Mouse (Mus musculus): ENCODE measurements around the gene Gpx4. TPM values are rescaled to one million over a fixed set of nuclear protein-coding genes. Genes with fewer than 3 reads are reported as not detected.

The Gpx4 gene
- total RNA-seq, 2 experiments from 2014 or later = 494 to 526 TPM

DNA sequence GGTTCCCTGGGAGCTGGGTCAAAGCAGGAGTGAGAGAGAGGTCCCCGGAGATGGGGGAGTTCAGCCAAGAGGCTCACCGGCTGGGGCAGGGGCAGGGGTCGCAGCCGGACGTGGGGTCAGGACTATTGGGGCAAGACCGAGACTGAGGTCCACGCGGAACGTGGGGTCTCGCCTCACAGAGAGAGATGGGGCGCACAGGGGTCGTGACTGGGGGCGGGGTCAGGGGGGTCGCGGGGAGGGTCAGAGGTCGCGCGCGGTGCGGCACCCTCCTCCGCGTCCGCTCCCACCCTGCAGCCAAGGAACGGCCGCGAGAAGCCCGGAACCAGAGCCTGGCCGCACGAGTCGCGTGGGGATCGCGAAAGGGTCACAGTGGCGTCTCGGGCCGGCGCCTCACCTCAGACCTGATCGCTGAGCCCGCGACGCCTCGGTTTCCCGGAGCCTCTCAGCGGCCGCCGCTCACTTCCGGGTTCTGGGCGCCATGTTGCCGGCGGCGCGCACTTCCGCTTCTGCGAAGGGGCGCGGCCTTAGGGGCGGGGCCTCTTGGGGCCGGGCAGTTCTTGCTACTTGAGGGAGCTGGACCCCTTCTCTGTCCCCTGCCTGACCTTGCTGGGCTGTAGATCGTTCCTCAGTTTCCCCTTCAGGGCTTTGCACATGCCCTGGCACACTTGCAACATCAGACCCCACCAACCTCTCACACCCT lies 55.4 kb downstream of the Gpx4 start:
- no peak for TF ChIP-seq CTCF (IDR thresholded peaks at IDR 0.05)
- Histone ChIP-seq H3K27ac (peak overlapping the region; percentile 93), H3K4me3 (peak overlapping the region; percentile 98)
- intact Hi-C loops (cut with DNase I) = no loop called here
- peak; percentile 82 to 85 for DNase-seq (ENCODE audit: extremely low spot score in 1 of 2, low spot score in 2 of 2)

DNA sequence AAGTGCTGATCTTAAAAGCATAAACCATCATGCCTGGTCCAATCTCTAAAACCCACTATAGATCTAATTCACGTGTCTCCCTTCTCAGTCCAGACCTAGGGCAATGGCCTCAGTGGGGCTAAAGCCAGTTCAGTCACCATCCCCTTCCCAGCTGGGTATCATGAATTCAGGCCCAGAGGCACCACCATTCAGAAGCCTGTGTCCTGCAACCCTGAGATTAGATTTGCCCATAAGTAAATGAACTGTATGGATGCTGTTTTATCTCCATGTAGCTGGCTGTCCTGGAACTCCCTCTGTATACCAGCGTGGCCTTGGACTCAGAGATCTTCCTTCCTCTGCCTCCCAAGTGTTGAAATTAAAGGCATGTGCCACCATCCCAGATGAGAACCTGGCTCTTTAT lies 56.1 kb downstream of the Gpx4 start:
- Histone ChIP-seq H3K27ac (peak overlapping the region; percentile 93), H3K4me3 (no peak overlapping the region)
- no peak for DNase-seq (ENCODE audit: extremely low spot score in 1 of 2, low spot score in 2 of 2)
- intact Hi-C loops (cut with DNase I) = no loop called here
- no peak for TF ChIP-seq CTCF (IDR thresholded peaks at IDR 0.05)

GRCm38 (mm10) chr10:80104181-80104580 lies 57.2 kb downstream of the Gpx4 start:
- Histone ChIP-seq H3K27ac (no peak overlapping the region), H3K4me3 (no peak overlapping the region)
- TF ChIP-seq CTCF (IDR thresholded peaks at IDR 0.05) = no peak
- intact Hi-C loops (cut with DNase I) = no loop called here
- DNase-seq (ENCODE audit: extremely low spot score in 1 of 2, low spot score in 2 of 2) = no peak

- DNase-seq (ENCODE audit: extremely low spot score in 1 of 2, low spot score in 2 of 2) = no peak
- no peak for TF ChIP-seq CTCF (IDR thresholded peaks at IDR 0.05)
- Histone ChIP-seq H3K27ac (no peak within 1 kb of the TSS), H3K4me3 (no peak within 1 kb of the TSS)
- intact Hi-C loops (cut with DNase I) = no loop called here
Observed at GRCm38 (mm10) chr10:80105460-80105859, 58.5 kb downstream of the Gpx4 start, which contains the start of gene Sbno2. Gene Sbno2 (minus strand): TSS chr10:80105571.

DNA sequence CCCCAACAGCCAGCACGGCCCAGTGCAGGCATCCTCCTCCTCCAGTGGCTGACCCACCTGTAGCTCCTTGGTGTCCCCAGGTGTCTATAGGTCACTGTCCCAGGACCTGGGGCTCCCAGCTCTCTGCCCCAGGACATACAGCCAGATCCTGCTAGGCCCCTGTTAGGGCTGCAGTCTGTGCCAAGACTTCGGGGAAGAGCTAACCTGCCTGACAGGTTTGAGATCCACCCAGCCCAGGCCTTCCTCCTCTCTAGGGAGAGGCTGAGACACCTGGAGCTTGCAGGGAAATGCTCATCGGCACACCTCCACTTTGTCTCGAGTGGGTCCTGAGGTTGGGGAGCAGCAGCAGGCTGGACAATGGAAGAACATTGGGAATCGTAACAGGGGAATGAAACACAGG lies 59.0 kb downstream of the Gpx4 start:
- Histone ChIP-seq H3K27ac (no peak overlapping the region), H3K4me3 (no peak overlapping the region)
- TF ChIP-seq CTCF (IDR thresholded peaks at IDR 0.05) = no peak
- intact Hi-C loops (cut with DNase I) = no loop called here
- no peak for DNase-seq (ENCODE audit: extremely low spot score in 1 of 2, low spot score in 2 of 2)

Other genes with a start within 250 kb of the Gpx4 start
- under 1 TPM; 0.59 to 0.89 TPM for gene Misp, start 226.2 kb upstream of the Gpx4 start, total RNA-seq (2021)
- gene Ptbp1, start 192.7 kb upstream of the Gpx4 start, total RNA-seq (2021) = 10 to 100 TPM; 55.5 to 61.7 TPM
- 1 to 10 TPM; 1.7 to 2.6 TPM for gene Prtn3, start 172.7 kb upstream of the Gpx4 start, total RNA-seq (2021)
- gene Plppr3, start 172.5 kb upstream of the Gpx4 start, total RNA-seq (2021) = 10 to 100 TPM; 51.8 to 63.0 TPM
- not detected for gene Elane, start 160.9 kb upstream of the Gpx4 start, total RNA-seq (2021)
- not detected for gene Cfd, start 156.3 kb upstream of the Gpx4 start, total RNA-seq (2021)
- 10 to 100 TPM; 55.3 to 55.5 TPM for gene Med16, start 138.2 kb upstream of the Gpx4 start, total RNA-seq (2021)
- gene Gm26602, start 136.3 kb upstream of the Gpx4 start, total RNA-seq (2021) = not detected
- gene Kiss1r, start 130.2 kb upstream of the Gpx4 start, total RNA-seq (2021) = 1 to 10 TPM; 6.6 to 9.1 TPM
- 100 to 1,000 TPM; 318 to 346 TPM for gene R3hdm4, start 126.0 kb upstream of the Gpx4 start, total RNA-seq (2021)
- 1 to 10 TPM; 5.7 to 10.0 TPM for gene Arid3a, start 120.1 kb upstream of the Gpx4 start, total RNA-seq (2021)
- gene Wdr18, start 87.0 kb upstream of the Gpx4 start, total RNA-seq (2021) = 10 to 100 TPM; 45.4 to 49.4 TPM
- gene Grin3b, start 76.5 kb upstream of the Gpx4 start, total RNA-seq (2021) = under 1 TPM; 0.14 to 0.20 TPM
- 100 to 1,000 TPM; 122 to 126 TPM for gene Tmem259, start 62.8 kb upstream of the Gpx4 start, total RNA-seq (2021)
- gene Cnn2, start 58.6 kb upstream of the Gpx4 start, total RNA-seq (2021) = 1 to 10 TPM; 5.6 to 8.0 TPM
- 10 to 100 TPM; 13.5 to 13.8 TPM for gene Abca7, start 50.7 kb upstream of the Gpx4 start, total RNA-seq (2021)
- gene Arhgap45, start 30.5 kb upstream of the Gpx4 start, total RNA-seq (2021) = 1 to 10 TPM; 3.5 TPM
- 10 to 100 TPM; 73.0 to 76.0 TPM for gene Polr2e, start 7.4 kb upstream of the Gpx4 start, total RNA-seq (2021)
- 10 to 100 TPM; 21.4 to 22.1 TPM for gene Sbno2, start 58.4 kb downstream of the Gpx4 start, total RNA-seq (2021)
- 100 to 1,000 TPM; 102 to 106 TPM for gene Stk11, start 68.6 kb downstream of the Gpx4 start, total RNA-seq (2021)
- gene Atp5d, start 91.5 kb downstream of the Gpx4 start, total RNA-seq (2021) = 100 to 1,000 TPM; 356 to 366 TPM
- gene Cbarp, start 93.7 kb downstream of the Gpx4 start, total RNA-seq (2021) = 100 to 1,000 TPM; 431 to 456 TPM
- gene Midn, start 101.1 kb downstream of the Gpx4 start, total RNA-seq (2021) = 100 to 1,000 TPM in 1 of 2 experiments, 10 to 100 TPM in 1; 80.7 to 127 TPM
- gene Cirbp, start 118.8 kb downstream of the Gpx4 start, total RNA-seq (2021) = 10 to 100 TPM; 75.8 to 93.0 TPM
- gene 1600002K03Rik, start 125.8 kb downstream of the Gpx4 start, total RNA-seq (2021) = 1 to 10 TPM; 6.0 to 8.1 TPM
- gene Efna2, start 132.3 kb downstream of the Gpx4 start, total RNA-seq (2021) = 1 to 10 TPM; 6.8 to 7.2 TPM
- 10 to 100 TPM; 37.8 to 43.3 TPM for gene Mum1, start 179.3 kb downstream of the Gpx4 start, total RNA-seq (2021)
- gene Ndufs7, start 202.0 kb downstream of the Gpx4 start, total RNA-seq (2021) = 100 to 1,000 TPM; 194 to 206 TPM
- 10 to 100 TPM; 16.6 to 23.3 TPM for gene Gamt, start 213.8 kb downstream of the Gpx4 start, total RNA-seq (2021)
- gene Dazap1, start 214.3 kb downstream of the Gpx4 start, total RNA-seq (2021) = 10 to 100 TPM; 87.4 to 90.3 TPM
- gene Rps15, start 245.3 kb downstream of the Gpx4 start, total RNA-seq (2021) = 100 to 1,000 TPM; 816 to 913 TPM
- gene Apc2, start 248.8 kb downstream of the Gpx4 start, total RNA-seq (2021) = 100 to 1,000 TPM; 111 to 113 TPM